Mouse (Mus musculus): ENCODE data around the gene Pde5a. TPM values are rescaled to one million over a fixed set of nuclear protein-coding genes. Genes with fewer than 3 reads are reported as not detected.

Pde5a gene
- total RNA-seq, 2 experiments from 2014 or later = 15.6 to 21.1 TPM

- TF ChIP-seq CTCF (IDR thresholded peaks at IDR 0.05) = no peak
- Histone ChIP-seq H3K27ac (peak overlapping the region; percentile 72), H3K4me3 (peak overlapping the region; percentile 71)
- intact Hi-C loops (cut with DNase I) = no loop called here
- peak in 1 of 2 experiments; percentile 12 for DNase-seq (ENCODE audit: extremely low spot score in 1 of 2, low spot score in 2 of 2)
These were observed 833 bp downstream of the Pde5a start for GRCm38 (mm10) chr3:122729601-122729959.

DNA sequence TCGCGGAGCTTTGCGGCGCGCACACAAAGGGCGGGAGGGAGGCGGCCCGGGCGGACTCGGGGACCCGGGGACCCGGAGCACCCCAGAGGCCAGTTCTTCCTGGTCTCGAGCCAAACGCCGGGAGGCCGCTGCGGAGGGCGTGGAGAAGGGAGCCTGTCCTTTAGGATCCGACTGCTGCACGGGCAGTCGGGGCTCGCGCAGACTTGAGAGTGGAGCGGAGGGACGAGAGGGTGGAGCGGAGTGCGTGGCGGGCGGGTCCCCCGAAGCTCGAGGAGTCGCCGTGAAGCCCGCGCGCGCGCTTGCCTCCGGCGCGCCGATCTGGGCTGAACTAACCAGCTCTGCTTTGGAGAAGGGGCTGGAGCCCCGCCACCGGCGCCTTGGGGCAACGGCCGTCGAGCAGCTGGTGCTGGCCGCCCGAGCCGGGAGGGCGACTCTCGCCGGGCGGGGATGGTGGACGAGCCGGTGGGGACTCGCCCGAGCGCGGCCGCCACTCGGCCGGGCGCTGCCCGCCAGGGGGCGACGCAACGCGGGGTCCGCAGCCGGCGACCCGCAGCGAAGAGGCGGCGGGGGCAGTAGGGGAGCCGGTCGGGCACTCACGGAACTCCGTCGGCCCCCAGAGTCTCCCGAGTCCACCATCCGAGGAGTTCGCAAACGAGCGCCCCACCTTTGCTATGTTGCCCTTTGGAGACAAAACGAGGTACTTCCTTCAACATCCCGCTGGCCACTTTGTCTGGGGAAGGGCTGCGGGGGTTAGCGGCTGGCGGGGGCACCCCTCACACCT is 1.4 kb downstream of the Pde5a start:
- H3K4me3 ChIP-seq = peak overlapping the region; percentile 71
- intact Hi-C loops (cut with DNase I) = loop anchor here (1.0 to 5.0 kb wide), 3 partner anchors 43 to 174 kb away; no protein-coding TSS in a partner anchor
- H3K27ac ChIP-seq = peak overlapping the region; percentile 72
- peak; percentile 63 for TF ChIP-seq CTCF (IDR thresholded peaks at IDR 0.05)
- DNase-seq (ENCODE audit: extremely low spot score in 1 of 2, low spot score in 2 of 2) = peak; percentile 31 to 53

DNA sequence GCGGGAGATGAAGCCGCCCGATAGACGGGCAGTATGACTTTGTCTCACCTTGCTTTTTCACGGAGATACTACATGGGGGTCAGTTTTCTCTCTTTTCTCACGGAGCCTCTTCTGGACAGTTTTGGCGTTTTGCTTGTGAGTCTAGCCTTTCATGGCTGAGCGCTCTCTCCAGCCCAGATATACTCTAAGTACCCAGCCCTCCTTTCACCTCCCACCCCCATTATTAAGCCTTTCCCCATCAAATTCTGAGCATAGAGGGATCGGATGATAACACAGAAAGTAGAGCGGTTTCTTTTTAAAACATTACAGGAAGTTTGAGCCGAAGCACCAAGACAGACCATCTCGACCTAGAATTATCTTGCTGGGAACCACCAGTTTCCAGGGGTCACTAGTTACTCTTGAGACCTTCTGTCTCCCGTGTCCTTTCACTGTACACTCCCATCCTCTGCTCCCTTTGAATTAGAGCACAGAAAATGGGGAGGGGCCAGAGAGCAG is 2.0 kb downstream of the Pde5a start:
- H3K27ac ChIP-seq = peak overlapping the region; percentile 32; the same call in 1 of the 2 replicates
- intact Hi-C loops (cut with DNase I) = loop anchor here (1.0 to 5.0 kb wide), 3 partner anchors 42 to 174 kb away; no protein-coding TSS in a partner anchor
- H3K4me3 ChIP-seq = peak overlapping the region; percentile 71
- no peak for TF ChIP-seq CTCF (IDR thresholded peaks at IDR 0.05)
- DNase-seq (ENCODE audit: extremely low spot score in 1 of 2, low spot score in 2 of 2) = no peak

- no peak for DNase-seq (ENCODE audit: extremely low spot score in 1 of 2, low spot score in 2 of 2)
- intact Hi-C loops (cut with DNase I) = loop anchor here (5.0 kb wide), 1 partner anchor 87 kb away; no protein-coding TSS in a partner anchor
- Histone ChIP-seq H3K27ac (no peak overlapping the region), H3K4me3 (no peak overlapping the region)
- no peak for TF ChIP-seq CTCF (IDR thresholded peaks at IDR 0.05)
These were observed 5.1 kb downstream of the Pde5a start for GRCm38 (mm10) chr3:122733806-122734205.

DNA sequence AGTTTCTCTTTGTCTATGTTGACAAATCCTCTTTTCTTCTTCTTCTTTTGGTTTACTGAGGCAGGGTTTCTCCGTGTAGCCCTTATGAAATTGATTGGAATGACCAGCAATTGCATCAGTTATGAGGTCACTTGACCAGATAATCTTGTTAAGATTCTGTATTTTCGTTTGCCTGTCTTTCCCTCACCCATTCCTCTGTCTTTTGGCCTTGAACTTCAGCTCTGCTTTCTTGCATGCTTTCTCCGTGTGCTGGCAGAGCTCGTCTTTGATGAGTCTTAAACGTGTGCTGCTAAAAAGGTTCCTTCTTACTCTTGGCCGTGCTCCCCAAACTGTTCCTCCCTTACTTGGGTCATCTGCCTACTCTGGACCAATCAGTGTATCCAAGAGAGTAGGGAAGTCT is 5.6 kb downstream of the Pde5a start:
- Histone ChIP-seq H3K4me3 (no peak overlapping the region), H3K27ac (no peak overlapping the region)
- intact Hi-C loops (cut with DNase I) = loop anchor here (5.0 kb wide), 1 partner anchor 87 kb away; no protein-coding TSS in a partner anchor
- TF ChIP-seq CTCF (IDR thresholded peaks at IDR 0.05) = no peak
- DNase-seq (ENCODE audit: extremely low spot score in 1 of 2, low spot score in 2 of 2) = no peak

DNA sequence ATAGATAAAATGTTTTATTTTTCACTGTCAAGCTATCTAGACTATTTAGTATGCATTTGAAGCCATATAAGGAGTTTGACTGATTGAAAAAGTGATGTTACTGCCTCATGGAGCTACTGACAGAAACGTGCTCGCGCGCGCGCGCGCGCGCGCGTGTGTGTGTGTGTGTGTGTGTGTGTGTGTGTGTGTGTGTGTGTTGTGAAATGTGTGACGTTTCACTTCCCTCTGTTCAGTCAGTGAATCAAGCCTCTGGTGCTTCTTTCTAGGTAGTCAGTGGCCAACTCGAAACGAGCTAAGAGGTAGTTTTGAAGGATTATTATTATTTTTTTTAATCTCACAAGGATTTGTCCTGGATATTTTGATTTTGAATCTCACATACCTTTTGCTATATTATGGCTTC is 10.7 kb downstream of the Pde5a start:
- intact Hi-C loops (cut with DNase I) = no loop called here

DNA sequence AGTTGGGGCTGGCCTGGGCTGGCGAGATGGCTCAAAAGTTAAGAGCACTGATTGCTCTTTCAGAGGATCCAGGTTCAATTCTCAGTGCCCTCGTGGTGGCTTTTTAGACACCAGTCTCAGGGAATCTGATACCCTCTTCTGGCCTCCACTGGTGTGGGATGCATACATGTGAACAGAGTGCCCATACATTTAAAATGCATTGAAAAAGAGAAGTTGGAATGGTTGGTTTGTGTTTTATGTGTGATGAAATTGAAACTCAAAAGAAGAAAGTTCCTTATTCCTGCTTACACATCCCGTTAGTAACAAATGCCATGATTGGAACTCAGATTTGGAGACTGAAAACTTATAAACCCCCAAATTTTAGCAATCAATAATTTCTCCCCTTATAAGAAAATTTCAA is 15.5 kb downstream of the Pde5a start:
- Histone ChIP-seq H3K27ac (no peak overlapping the region), H3K4me3 (no peak overlapping the region)
- DNase-seq (ENCODE audit: extremely low spot score in 1 of 2, low spot score in 2 of 2) = no peak
- TF ChIP-seq CTCF (IDR thresholded peaks at IDR 0.05) = no peak
- intact Hi-C loops (cut with DNase I) = no loop called here

More for the DNA sequence above, 10.7 kb downstream of the Pde5a start:
- no peak for DNase-seq (ENCODE audit: extremely low spot score in 1 of 2, low spot score in 2 of 2)
- no peak for TF ChIP-seq CTCF (IDR thresholded peaks at IDR 0.05)
- Histone ChIP-seq H3K4me3 (no peak overlapping the region), H3K27ac (no peak overlapping the region)

- TF ChIP-seq CTCF (IDR thresholded peaks at IDR 0.05) = no peak
- DNase-seq (ENCODE audit: extremely low spot score in 1 of 2, low spot score in 2 of 2) = no peak
- Histone ChIP-seq H3K4me3 (no peak overlapping the region), H3K27ac (no peak overlapping the region)
- intact Hi-C loops (cut with DNase I) = no loop called here
These were observed 19.4 kb downstream of the Pde5a start for GRCm38 (mm10) chr3:122747921-122748700.

- TF ChIP-seq CTCF (IDR thresholded peaks at IDR 0.05) = no peak
- intact Hi-C loops (cut with DNase I) = no loop called here
- no peak for DNase-seq (ENCODE audit: extremely low spot score in 1 of 2, low spot score in 2 of 2)
- Histone ChIP-seq H3K27ac (no peak overlapping the region), H3K4me3 (no peak overlapping the region)
These were observed 34.6 kb downstream of the Pde5a start for GRCm38 (mm10) chr3:122763240-122763761.

DNA sequence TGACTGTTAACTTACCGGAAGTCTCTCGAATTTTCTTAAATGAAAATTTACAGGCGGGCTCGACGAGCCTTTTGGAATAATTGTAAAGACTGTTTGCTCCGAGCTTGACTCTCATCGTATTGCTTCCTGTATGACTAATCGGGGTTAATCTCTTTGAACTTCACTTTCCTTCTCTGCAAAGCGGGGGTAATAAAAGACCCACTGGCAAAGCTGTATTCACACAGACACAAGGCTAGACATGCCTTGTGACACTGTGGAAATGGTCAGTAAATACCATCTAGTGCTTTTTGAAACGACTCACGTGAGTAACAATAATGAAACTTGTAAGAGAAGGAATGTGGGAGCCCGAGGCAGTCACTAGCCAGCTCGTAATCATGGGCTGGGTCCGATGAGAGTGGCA is 35.0 kb downstream of the Pde5a start:
- intact Hi-C loops (cut with DNase I) = no loop called here
- DNase-seq (ENCODE audit: extremely low spot score in 1 of 2, low spot score in 2 of 2) = no peak
- Histone ChIP-seq H3K4me3 (no peak overlapping the region), H3K27ac (no peak overlapping the region)
- no peak for TF ChIP-seq CTCF (IDR thresholded peaks at IDR 0.05)

GRCm38 (mm10) chr3:122766930-122767329 is 38.2 kb downstream of the Pde5a start:
- no peak for TF ChIP-seq CTCF (IDR thresholded peaks at IDR 0.05)
- intact Hi-C loops (cut with DNase I) = no loop called here
- Histone ChIP-seq H3K27ac (no peak overlapping the region), H3K4me3 (no peak overlapping the region)
- no peak for DNase-seq (ENCODE audit: extremely low spot score in 1 of 2, low spot score in 2 of 2)

DNA sequence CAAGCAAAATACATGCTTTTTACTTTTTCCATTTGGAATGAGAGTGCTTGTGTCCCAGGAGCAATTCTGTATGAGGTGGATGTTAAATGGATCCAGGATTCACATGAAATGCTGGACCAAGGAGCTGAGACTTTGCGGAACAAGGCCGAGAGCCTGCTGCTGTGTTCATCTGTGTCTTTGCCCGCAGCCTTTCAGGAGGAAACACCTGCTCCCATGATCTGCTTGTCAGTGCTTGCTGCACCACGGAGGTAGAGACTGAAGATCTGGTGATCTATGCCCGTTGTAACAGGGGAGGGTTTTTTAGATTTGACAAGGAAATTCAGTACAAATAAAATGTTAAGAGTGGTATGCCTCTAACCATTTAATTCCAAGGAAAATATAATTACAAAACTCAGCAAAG is 39.1 kb downstream of the Pde5a start:
- DNase-seq (ENCODE audit: extremely low spot score in 1 of 2, low spot score in 2 of 2) = no peak
- Histone ChIP-seq H3K27ac (0 out of 2 replicates have a peak overlapping the region, but pooled peaks have one; percentile 5), H3K4me3 (no peak overlapping the region)
- TF ChIP-seq CTCF (IDR thresholded peaks at IDR 0.05) = no peak
- intact Hi-C loops (cut with DNase I) = no loop called here
